8 mouse cellular contexts compared by ENCODE assay signal in the genomic region with DNA sequence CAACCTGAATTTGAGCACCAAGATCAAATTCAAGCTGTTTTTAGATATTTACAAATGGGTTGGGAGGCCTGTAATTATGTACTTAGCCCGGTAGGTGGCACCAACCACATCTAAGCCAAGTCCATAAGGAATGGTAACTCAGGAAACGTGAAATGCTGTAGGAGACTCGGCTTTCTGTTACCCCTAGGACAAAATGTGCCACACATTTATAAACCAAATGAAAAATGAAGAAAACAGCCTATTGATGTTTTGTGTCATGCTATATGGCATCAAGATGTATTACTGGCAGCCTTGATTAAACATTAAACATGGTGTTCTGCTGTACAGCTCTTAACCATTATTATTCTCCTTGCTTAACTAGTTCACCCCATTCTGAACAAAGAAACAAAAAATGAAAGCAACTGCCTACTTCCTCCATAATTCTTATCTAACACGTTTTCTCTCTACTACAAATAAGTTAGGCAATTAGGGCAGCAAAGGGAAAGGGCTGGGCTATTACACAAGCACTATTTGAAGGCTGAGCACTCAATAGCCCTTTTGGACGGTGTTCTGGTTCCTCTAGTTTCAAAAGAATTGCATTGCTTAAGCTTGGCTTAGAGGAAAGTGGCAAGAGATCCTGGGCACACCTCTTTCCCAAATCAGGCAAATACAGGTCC. TPM values are rescaled to one million over a fixed set of nuclear protein-coding genes. Genes with fewer than 3 reads are reported as not detected.
DNase-seq lines count a peak whose midpoint lies in the region; ATAC-seq and TF ChIP-seq lines count a peak whose summit lies in the region.

No protein-coding gene starts in this region.

- H3K9me3 ChIP-seq in liver, embryonic 12.5 days (replicated peaks) = no peaks in the 10 kb centered on the region
- H3K9me3 ChIP-seq in stomach, embryonic 16.5 days (replicated peaks; ENCODE audit: control insufficient read depth, low read length) = no peaks in the 10 kb centered on the region

- ATAC-seq in liver, embryonic 12.5 days = no peak
- peak; percentile 77 for ATAC-seq in stomach, embryonic 16.5 days (ENCODE audit: insufficient read depth, low FRiP score)

- no peak overlapping the region for H3ac ChIP-seq in myocyte (ENCODE audit: control insufficient read depth, insufficient read length)

- H3K4me1 ChIP-seq in liver, embryonic 12.5 days = no peaks in the 10 kb centered on the region
- no peaks in the 10 kb centered on the region for H3K4me1 ChIP-seq in stomach, embryonic 16.5 days (ENCODE audit: control insufficient read depth, insufficient read depth, low read length)

- no peaks in the 10 kb centered on the region for H3K36me3 ChIP-seq in liver, embryonic 12.5 days
- H3K36me3 ChIP-seq in myocyte (ENCODE audit: control insufficient read depth, insufficient read depth) = no peaks in the 10 kb centered on the region
- no peaks in the 10 kb centered on the region for H3K36me3 ChIP-seq in stomach, embryonic 16.5 days (ENCODE audit: control insufficient read depth, insufficient read depth, low read length)

- H3K9ac ChIP-seq in liver, embryonic 12.5 days = no peak overlapping the region
- H3K9ac ChIP-seq in stomach, embryonic 16.5 days (ENCODE audit: low read length) = no peak overlapping the region

- 8% methylated on average over 5 of the region's 5 CpGs for WGBS in liver, embryonic 12.5 days (ENCODE audit: insufficient replicate concordance)
- 7% methylated on average over 5 of the region's 5 CpGs for WGBS in stomach, embryonic 16.5 days

- no peak for TF ChIP-seq POLR2A in myocyte (IDR thresholded peaks at IDR 0.05; ENCODE audit: insufficient read length, low read depth)

- peak; percentile 77 for DNase-seq in A20 (ENCODE audit: low read depth, low spot score)
- DNase-seq in adrenal gland, adult (ENCODE audit: inconsistent age in 2 of 2, low spot score in 1 of 2) = peak; percentile 43 to 86
- DNase-seq in embryo, embryonic 11 days = peak; percentile 83
- DNase-seq in heart, adult 9 months (ENCODE audit: low spot score in 2 of 2) = peak; percentile 23 to 48
- peak; percentile 49 to 50 for DNase-seq in kidney, adult 8-10 months

- H3K27me3 ChIP-seq in liver, embryonic 12.5 days (replicated peaks) = no peaks in the 10 kb centered on the region
- H3K27me3 ChIP-seq in myocyte (ENCODE audit: control insufficient read depth, insufficient read depth, insufficient read length) = no peaks in the 10 kb centered on the region
- H3K27me3 ChIP-seq in stomach, embryonic 16.5 days (ENCODE audit: control insufficient read depth, insufficient read depth, low read length) = no peaks in the 10 kb centered on the region

- no peak overlapping the region for H3K27ac ChIP-seq in liver, embryonic 12.5 days
- peak overlapping the region; percentile 70 for H3K27ac ChIP-seq in stomach, embryonic 16.5 days (ENCODE audit: low read length)

- H3K79me2 ChIP-seq in myocyte (ENCODE audit: control insufficient read depth, insufficient read depth) = no peaks in the 10 kb centered on the region

- H3K4me2 ChIP-seq in liver, embryonic 12.5 days = peak overlapping the region; percentile 40
- H3K4me2 ChIP-seq in myocyte (ENCODE audit: low read depth) = peak overlapping the region; percentile 61
- H3K4me2 ChIP-seq in stomach, embryonic 16.5 days (ENCODE audit: low read depth, low read length) = peak overlapping the region; percentile 33

- no peak overlapping the region for H3K4me3 ChIP-seq in liver, embryonic 12.5 days
- no peak overlapping the region for H3K4me3 ChIP-seq in myocyte
- 0 out of 2 replicates have a peak overlapping the region, but pooled peaks have one; percentile 0 for H3K4me3 ChIP-seq in stomach, embryonic 16.5 days (replicated peaks; ENCODE audit: low read length)

TF ChIP-seq in myocyte, 11 proteins besides CTCF, POLR2A, EP300 and RAD21:
- TF ChIP-seq USF1 (IDR thresholded peaks at IDR 0.05; ENCODE audit: low read depth) (no peak), MAX (IDR thresholded peaks at IDR 0.05; ENCODE audit: low read depth) (no peak), REST (IDR thresholded peaks at IDR 0.05; ENCODE audit: insufficient read depth, insufficient read length) (no peak), E2F4 (IDR thresholded peaks at IDR 0.05; ENCODE audit: insufficient read depth) (no peak)

RNA-seq across cellular contexts. Expression of gene Gm6657, which starts 12.0 kb away (rescaled TPM):
- not detected in 2 replicates for polyA plus RNA-seq in liver, embryonic 12.5 days (2016; fragmentation: Nextera tagmentation; extraction: Ambion mirVana)
- polyA plus RNA-seq in myocyte (2012; fragmentation: generic; extraction: Trizol) = not detected
- polyA plus RNA-seq in stomach, embryonic 16.5 days (2015; fragmentation: Nextera tagmentation; extraction: Ambion mirVana) = not detected in 2 replicates

RNA-seq across cellular contexts. Expression of gene Gphn, which starts 20.1 kb away (rescaled TPM):
- 7.0 and 7.2 TPM in 2 replicates for polyA plus RNA-seq in liver, embryonic 12.5 days (2016; fragmentation: Nextera tagmentation; extraction: Ambion mirVana)
- 10.3 TPM for polyA plus RNA-seq in myocyte (2012; fragmentation: generic; extraction: Trizol)
- polyA plus RNA-seq in stomach, embryonic 16.5 days (2015; fragmentation: Nextera tagmentation; extraction: Ambion mirVana) = 18.3 and 20.7 TPM in 2 replicates
